Mouse (Mus musculus): ENCODE measurements around the gene Slc15a3.

The Slc15a3 gene

DNA sequence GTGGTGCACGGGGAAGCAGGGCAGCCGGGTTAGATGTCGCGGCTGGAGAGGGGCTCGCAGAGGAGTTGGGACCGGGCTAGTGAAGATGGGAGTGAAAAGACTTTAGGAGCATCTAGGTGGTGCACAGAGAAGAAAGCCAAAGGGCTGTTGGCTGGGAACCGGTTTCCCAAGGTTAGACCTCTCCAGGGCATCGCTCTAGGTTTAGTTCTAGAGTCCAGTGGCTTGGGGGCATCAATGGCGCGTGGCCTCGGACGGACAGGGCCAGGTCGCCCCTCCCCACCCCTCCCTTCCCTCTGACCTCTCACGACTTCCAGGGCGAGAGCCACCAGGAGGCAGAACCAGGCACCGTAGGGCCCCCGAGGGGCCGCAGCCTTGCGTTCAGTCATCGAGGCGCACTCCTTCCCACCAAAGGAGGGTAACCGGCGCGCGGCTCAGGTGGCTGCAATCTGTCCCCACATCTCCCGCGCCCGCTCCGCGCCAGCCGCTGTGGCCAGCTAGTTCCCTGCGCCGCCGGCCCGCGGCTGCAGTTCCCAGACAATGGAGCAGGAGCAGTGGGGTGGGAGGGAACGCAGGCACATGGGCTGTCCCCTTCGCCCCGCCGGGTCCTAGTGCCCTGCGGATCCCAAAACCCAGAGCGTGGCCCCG, 29.8 kb downstream of the Slc15a3 start:
- in situ Hi-C loops (cut with MboI, MseI) = no loop called here

DNA sequence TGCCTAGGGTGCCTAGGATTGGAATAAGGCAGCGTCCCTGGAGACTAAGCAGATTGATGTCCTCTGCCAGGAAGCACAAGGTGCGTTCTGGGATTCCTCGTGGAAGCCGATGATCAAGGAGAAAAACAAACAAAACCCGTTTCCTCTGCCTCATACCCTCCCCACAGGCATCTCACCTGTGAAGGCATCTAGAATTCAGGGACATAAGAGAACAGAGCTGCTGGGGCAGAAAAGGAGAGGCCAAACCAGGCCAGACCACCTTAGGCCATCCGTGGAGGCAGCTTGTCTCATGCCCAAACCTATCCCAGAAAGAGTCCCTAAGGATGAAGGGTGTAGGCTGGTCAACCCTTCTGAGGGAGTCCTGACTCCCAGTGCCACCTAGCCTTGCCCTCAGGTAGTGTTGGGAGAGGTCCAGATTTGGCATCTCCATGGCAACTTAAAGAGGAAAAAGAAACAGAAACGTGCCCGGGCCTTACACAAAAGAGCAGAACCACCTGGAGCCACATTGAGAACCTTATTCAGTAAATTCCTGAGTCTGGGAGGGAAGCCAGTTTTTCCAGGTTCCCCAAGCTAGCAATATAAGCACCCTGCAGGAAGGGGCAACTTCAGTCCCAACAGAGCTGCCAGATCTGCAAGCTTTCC, 30.5 kb downstream of the Slc15a3 start, which contains the start of gene Tmem132a:
TSS of gene Tmem132a (minus strand) at position 55 of the 642 bp plus-strand sequence.
- in situ Hi-C loops (cut with MboI, MseI) = no loop called here

DNA sequence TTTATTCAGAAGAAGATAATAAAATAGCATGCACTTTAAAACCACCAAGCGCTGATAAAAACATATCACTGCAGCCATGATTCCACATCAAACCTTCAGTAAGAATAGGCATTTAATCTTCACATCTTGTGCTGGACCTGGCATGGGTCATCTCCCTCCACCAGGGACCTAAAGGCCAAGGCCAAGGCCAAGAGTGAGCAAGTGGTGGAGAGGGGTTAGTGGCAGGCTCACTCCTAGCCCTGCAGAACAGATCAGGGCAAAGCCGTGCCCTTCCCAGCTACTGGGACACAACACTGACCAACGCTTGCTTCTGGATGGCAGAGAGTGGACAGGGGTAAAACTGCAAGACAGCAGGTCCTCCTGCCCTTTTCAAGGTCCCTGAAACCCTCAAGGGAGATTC, 31.1 kb downstream of the Slc15a3 start:
- in situ Hi-C loops (cut with MboI, MseI) = no loop called here

DNA sequence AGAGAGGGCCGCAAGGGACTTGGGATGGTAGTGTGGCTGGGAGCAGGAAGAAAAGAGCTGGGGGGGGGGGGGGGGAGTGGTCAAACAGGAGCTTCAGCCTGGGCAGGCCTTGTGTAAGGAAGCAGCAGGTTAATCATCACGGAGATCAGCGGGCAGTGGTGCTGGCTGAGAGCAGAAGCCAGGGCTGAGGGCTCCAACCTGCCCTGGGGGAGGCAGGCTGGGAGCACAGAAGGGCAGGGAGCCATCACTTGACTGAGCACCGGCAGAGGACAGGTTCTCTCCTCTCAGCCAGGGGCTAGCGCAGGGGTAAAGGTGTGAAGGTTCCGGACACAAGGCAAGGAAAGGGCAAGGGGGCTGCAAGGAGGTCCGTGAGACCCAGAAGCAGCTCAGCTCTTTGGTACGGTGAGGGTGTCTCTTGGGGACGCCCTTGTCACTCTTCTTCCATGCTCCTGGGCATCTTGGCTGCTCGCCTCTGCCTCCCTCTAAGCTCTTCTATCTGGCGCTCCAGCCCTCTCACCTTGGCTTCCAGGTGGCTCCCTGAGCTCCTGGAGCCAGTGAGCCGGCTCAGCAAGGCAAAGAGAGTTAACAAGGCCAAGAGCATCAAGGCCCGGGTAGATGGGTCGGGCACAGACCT, 31.9 kb downstream of the Slc15a3 start:
- in situ Hi-C loops (cut with MboI, MseI) = no loop called here

DNA sequence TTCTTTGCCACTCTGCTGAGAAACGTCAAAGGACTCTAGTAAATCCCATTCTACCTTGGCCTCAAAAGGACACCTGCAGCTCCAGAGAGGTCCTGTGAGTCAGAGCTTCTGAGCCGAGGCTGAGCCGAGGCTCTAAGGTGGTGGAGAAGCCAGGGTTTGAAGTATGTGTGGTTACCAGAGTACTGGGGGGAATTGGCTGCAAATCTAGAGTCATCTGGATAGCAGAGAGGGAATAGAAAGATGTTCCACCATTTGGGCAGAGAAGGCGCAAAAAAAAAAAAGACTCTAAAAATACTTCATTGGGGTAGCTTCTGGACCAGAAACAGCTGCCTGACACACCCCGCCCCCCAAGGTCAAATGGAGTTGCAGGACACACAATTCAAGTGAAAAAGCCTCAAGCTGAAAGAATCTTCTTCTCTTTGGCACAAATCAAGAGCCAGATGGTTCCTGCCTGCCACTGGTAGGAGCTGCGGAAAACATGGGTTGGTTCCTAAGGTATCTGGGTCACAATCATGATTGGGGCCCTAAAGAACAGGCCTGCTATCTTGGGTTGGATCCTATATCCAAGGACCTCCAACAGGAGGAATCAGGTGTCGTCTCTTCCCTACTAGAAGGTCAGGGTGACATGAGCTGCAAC, 38.8 kb downstream of the Slc15a3 start:
- in situ Hi-C loops (cut with MboI, MseI) = loop anchor here in 1 of 2 experiments (25.0 kb wide), 1 partner anchor 1584 kb away; the partner anchor contains the start of gene Mpeg1

DNA sequence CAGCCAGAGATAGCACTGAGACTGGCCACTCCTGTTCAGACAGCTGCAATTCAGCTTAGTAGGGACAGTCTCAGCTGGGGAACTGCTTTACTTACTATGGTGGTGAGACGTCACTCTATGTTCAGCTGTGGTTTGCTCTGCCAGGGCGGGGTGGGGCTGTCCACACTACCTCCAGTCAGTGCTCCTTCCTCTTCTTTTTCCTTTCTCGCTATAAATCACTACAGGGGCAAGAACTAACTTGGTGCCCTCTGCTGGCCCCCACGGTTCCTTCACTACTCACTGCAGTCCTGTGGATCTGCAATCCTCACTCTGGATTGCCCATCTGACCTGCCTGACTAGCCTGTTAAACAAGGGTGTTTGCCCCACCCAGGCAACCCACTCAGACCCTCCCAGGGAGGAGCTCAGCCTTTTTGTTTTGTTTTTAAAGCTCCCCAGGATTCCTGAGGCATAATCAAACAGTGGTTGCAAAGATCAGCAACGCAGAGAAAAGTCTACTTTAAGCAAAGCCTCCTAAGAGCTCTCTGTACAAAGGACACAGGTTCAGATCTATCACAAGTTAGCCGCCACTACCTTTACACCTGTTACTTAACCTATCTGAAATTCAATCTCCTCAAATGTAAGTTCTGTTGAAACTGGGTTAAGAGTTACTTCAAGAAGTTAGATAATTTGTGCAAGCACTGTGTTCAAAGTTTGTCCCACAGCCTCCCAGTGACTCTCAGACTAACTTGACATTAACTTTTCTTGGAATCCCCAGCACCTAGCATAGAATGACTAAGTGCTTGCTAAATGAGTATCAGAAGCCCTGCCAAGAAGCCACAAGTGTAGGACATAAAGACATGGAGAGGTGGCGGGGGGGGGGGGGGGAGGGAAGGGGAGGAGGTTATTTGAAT, 40.8 kb downstream of the Slc15a3 start:
- in situ Hi-C loops (cut with MboI, MseI) = loop anchor here (5.0 to 25.0 kb wide), 2 partner anchors 33 to 1582 kb away; partner anchors contain the start of gene Mpeg1 (in 1 of the 2)

DNA sequence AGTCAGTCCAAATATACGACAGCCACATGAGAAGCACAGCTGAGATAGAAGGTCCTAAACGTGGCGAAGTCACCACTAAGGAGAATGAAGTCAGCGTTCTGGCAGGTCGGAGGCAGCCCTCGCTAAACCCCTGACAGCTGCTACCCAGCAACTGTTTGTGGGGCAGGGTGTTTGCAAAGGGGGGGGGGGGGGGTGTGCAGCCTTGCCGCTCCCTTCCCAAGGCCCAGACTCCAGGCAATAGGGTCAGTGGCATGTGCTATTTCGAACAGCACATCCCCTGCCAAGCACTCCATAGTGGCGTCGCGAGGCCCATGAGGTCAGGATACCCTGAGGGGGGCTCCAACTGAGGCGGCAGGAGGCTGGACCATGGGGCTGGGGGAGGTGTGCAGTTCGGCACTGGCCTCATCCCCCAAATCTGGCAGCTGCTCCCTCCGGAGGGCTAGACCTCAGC, 41.5 kb downstream of the Slc15a3 start:
- in situ Hi-C loops (cut with MboI, MseI) = loop anchor here (5.0 to 25.0 kb wide), 2 partner anchors 34 to 1581 kb away; partner anchors contain the start of gene Mpeg1 (in 1 of the 2)

DNA sequence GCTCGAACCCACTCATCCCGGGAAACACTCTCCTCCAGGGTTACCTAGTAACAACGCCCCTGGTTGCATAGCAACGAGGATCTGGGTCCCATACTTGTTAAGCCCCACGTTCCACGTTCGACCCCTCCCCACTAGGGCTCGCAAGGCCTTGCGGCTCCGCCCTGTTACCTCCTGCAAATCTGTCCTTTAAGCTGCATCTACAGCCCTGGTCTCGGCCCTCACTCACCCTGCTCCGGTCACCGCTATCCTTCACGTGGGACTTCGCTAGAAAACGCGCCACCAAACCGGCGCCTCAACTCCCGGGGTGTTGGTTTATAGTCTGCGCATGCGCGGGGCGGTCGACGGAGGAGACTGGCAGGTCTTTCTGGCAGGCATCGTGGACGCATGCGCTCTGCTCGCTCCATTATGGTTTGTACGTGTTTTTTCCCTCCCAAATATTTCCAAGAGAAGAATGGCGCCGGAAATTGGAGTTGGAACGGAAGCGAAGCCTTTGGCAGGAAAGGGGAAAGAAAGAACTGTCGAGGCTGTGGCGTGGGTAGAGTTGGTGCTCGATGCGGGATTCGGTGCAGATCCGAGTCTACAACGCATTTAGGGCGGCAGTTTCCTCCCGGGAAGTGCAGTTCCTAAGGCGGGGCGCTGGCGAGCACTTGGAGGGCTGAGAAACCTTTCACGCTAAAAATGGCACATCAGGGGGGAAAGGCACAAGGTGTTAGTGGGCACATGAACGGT, 42.1 kb downstream of the Slc15a3 start, which contains the start of gene Tmem109:
TSS of gene Tmem109 (minus strand) at position 576 of the 729 bp plus-strand sequence.
- in situ Hi-C loops (cut with MboI, MseI) = loop anchor here (5.0 to 25.0 kb wide), 2 partner anchors 34 to 1581 kb away; partner anchors contain the start of gene Mpeg1 (in 1 of the 2)

DNA sequence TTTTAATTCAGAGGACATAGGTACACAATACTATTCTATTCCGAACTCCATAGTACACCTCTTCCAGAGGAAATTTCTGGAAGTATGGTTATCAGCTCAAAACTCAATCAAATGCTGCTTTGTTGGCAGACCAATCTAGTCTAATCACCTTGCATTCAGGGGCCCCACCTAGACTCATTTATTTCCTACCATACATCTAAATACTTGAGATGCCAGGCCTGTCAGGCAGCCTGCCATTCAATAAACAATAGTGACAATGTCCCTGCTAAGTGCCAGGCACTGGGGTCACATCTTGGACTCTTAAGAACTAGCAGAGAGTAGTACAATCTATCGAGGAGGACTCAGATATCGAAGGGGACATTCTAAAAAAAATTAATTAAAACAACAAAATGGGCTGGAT, 52.7 kb downstream of the Slc15a3 start:
- in situ Hi-C loops (cut with MboI, MseI) = loop anchor here in 1 of 2 experiments (25.0 kb wide), 1 partner anchor 1570 kb away; the partner anchor contains the start of gene Mpeg1

DNA sequence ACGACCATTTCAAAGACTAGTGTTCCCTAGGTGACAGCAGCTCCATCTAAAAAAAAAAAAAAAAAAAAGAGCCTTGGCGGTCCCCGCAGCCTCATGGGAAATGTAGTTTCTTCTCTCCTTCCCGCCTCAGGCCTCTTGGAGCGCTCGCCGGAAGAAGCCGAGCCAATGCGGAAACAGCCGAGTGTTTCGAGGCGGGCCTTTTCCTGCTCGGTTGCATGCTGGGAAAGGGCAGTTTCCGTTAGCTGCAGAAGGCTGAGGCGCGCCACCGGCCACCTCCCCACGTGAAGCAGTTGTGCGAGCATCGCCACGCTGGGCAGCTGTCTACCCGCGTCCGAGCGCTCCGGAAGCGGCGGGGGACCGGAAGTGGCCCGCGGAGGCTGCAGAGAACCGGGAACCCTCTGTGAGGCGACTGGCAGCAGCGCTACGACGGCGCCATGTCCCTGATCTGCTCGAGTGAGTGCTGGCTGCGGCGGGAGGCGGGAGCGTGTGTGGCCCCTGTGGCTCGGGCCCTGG, 55.5 kb downstream of the Slc15a3 start, which contains the start of gene Prpf19:
TSS of gene Prpf19 (plus strand) at position 216 of the 513 bp plus-strand sequence.
- in situ Hi-C loops (cut with MboI, MseI) = loop anchor here in 1 of 2 experiments (25.0 kb wide), 1 partner anchor 1567 kb away; the partner anchor contains the start of gene Mpeg1

DNA sequence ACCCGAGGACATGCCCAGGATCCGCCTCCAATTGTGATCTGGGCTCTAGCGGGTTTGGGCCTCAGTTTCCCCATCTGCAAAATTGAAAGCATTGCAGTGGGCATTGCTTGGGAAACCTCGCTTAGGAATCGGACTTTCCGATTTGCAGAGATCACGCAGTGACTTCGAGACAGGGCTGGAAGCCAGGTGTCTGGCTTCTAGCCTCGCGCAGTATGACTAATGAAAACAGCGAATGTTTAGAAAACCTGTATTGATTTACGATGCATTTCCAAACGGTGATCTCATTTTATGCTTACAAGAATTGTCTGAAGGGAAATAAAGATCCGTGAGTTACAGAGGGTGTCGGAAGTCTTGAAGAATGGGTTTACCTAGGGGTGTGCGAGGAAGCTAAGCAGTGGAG, 56.2 kb downstream of the Slc15a3 start:
- in situ Hi-C loops (cut with MboI, MseI) = loop anchor here in 1 of 2 experiments (25.0 kb wide), 1 partner anchor 1567 kb away; the partner anchor contains the start of gene Mpeg1

DNA sequence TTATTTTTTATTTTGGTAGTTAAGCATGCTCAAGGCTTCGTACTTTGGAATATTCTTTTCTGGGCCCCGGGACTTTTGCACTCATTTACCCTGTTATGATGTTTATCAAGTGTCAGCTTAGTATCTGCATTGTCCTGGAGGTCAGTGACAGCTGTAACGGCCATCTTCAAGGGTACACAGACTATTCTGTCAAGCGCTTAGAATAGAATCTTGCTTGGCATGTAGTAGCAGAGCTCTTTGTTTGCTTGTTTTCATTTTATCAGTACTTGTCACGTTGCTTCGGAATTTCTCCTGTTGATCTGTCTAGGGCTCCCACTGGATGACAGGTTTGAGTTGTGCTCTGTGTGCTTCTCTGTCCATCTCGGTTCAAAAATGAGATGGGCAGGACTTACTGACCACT, 57.3 kb downstream of the Slc15a3 start:
- in situ Hi-C loops (cut with MboI, MseI) = loop anchor here in 1 of 2 experiments (25.0 kb wide), 1 partner anchor 1565 kb away; the partner anchor contains the start of gene Mpeg1

DNA sequence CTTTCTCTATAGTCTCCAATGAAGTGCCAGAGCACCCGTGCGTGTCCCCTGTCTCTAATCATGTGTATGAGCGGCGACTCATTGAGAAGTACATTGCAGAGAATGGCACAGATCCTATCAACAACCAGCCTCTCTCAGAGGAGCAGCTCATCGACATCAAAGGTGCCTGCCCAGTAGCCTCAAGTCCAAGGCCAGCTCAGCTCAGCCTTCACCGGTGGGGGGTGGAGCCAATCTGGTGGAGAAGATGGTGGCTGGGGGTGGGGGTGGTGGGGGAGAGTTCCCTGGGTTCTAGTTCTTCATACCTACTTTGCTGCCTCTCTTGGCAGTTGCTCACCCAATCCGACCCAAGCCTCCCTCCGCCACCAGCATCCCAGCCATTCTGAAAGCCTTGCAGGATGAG, 58.0 kb downstream of the Slc15a3 start:
- in situ Hi-C loops (cut with MboI, MseI) = loop anchor here in 1 of 2 experiments (25.0 kb wide), 1 partner anchor 1565 kb away; the partner anchor contains the start of gene Mpeg1

DNA sequence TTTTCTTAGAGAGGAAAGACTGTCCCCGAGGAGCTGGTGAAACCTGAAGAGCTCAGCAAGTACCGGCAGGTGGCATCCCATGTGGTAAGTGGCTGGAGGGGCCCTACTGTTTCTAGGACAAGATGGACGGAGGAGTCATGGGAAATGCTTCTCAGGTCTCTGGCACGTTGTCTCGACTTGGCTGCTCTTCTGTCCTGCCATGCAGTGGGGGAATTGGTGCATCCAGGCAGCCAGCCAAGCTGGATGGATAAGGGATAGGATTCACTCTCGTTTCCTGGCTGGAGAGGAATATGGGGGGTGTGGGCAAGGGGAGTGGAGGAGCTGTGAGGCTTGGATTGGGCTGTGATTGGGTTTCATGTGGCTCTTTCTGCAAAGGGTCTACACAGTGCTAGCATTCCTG, 60.8 kb downstream of the Slc15a3 start:
- in situ Hi-C loops (cut with MboI, MseI) = loop anchor here in 1 of 2 experiments (5.0 kb wide), 1 partner anchor 62 kb away; no protein-coding TSS in a partner anchor

DNA sequence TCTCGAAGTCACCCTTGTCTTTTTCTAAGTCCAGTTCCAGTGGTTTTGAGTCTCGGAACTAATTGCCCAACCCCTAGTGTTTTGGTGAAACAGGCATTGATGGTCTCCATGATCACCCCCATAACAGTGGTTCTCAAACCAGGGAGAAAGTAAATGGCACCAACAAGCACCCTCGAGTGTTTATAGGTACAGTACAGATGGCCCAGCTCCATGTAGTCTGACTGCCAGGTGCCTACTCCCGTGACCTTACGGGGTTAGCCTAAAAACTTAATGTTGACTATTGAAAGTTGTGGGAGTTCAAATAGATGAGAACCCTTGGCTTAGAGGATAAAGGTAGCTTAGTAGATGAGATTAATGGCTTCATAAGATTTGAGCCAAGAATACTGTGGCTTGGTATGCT, 61.5 kb downstream of the Slc15a3 start:
- in situ Hi-C loops (cut with MboI, MseI) = loop anchor here in 1 of 2 experiments (5.0 kb wide), 1 partner anchor 61 kb away; no protein-coding TSS in a partner anchor

DNA sequence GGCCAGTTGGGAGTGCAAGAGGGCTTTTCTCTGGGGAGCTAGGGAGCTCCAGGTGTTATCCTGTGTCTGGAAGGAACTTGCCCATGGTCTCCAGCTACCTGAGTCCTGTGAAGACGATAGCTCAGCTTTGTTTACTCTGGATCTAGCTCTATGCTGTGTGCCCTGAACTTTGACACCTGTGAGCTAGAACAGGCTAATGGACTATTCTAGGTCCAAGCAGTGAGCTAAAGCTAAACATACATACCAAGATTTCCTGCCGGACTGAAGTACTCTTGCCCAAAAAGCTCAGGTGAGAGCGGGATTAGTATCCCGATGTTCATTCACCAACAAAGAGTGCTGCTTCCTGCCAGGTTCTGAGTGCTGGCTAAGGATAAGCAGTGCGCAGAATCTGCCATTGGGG, 65.0 kb downstream of the Slc15a3 start:
- in situ Hi-C loops (cut with MboI, MseI) = loop anchor here in 1 of 2 experiments (5.0 kb wide), 1 partner anchor 58 kb away; no protein-coding TSS in a partner anchor

DNA sequence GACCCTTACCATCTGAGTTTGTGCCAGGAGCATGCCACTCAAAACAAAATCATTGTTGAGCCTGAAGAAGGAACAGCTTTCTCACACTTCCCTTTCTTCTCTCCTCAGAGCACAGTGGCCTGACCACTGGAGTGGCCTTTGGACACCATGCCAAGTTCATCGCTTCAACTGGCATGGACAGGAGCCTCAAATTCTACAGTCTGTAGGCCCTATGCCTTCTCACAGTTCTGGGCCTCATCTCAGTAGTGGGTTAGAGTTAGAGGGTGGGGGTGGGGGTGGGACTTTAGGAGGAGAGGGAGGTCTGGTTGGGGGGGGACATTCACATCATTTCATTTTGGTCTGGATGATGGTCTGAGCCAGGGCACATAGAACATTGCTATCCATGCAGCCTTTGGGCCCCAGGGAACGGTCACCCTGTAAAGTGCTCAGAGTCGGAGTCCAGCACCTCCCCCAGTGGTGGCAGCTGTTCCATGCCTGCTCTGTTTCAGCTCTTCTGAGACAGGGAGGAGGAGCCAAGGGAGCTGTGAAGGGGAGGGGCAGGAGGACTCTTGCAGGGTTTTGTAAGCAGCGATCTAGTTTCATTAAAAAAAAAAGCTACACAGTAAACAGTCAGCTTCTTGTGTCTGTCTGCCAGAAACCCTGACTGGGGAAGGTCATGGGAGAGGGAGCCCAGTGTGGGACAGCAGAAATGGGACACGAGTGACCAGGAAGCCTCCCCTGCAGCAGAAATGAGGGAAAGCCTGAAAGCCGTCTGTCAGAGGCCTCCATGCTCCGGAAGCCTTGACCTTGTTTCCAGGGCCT, 65.6 kb downstream of the Slc15a3 start:
- in situ Hi-C loops (cut with MboI, MseI) = loop anchor here in 1 of 2 experiments (5.0 kb wide), 1 partner anchor 57 kb away; no protein-coding TSS in a partner anchor

DNA sequence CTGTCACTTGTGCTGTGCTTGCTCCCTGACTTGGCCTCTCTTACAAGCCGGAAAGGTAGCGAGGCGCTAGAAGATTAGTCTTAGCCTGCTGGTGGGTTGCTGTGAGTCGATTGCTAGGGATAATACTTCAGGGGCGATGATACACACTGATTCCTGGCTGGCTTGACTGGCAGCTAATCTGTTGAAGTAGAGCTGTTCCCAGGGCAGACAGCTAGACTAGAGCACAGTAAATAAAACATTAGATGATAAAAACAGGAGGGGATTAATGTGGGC, 66.1 kb downstream of the Slc15a3 start:
- in situ Hi-C loops (cut with MboI, MseI) = no loop called here
